Comparison of ENCODE assay signal across 14 mouse cellular contexts in genomic region chr4:46226972-46227535, GRCm38 (mm10). TPM values are rescaled to one million over a fixed set of nuclear protein-coding genes. Genes with fewer than 3 reads are reported as not detected.
DNase-seq lines count a peak whose midpoint lies in the region; ATAC-seq and TF ChIP-seq lines count a peak whose summit lies in the region.
"Had no signal": no experiment of that assay in that cellular context is flagged by ENCODE, and none has a peak within 500 bp of the region (broad histone marks: within the 10 kb centered on the region; RNA-seq: fewer than 3 reads in every experiment).

No protein-coding gene starts in this region.

- no peak overlapping the region for H3K4me3 ChIP-seq in heart, embryonic 14.5 days (ENCODE audit: control insufficient read depth in 1 of 2, insufficient read depth in 1 of 2, low read depth in 1 of 2, low read length in 2 of 2)
- H3K4me3 ChIP-seq in lung, embryonic 15.5 days, result no peak overlapping the region
- no peak overlapping the region for H3K4me3 ChIP-seq in midbrain, embryonic 12.5 days
- H3K4me3 ChIP-seq in forebrain, embryonic 15.5 days, result no peak overlapping the region
- H3K4me3 ChIP-seq: embryonic facial prominence, embryonic 15.5 days; liver, embryonic 12.5 days; neural tube, embryonic 15.5 days had no signal

- TF ChIP-seq CTCF in brain, embryonic 14.5 days (IDR thresholded peaks at IDR 0.05; ENCODE audit: borderline replicate concordance, extremely low read depth, insufficient read depth, insufficient read length), result no peak

- DNase-seq in heart, postnatal 14 days, result no peak
- DNase-seq in lung, postnatal 25 days (ENCODE audit: low spot score), result no peak
- DNase-seq in brain, embryonic 14.5 days (ENCODE audit: low read depth), result peak; percentile 18
- no peak for DNase-seq in thymus, adult 18-20 months
- DNase-seq: adrenal gland, adult 8-10 months; cerebellum, adult 18-20 months; kidney, adult 9 months had no signal

- 0 out of 4 replicates have a peak overlapping the region, but pooled peaks of 1 of the 2 experiments have one; percentile 20 for H3K27ac ChIP-seq in heart, embryonic 14.5 days (replicated peaks in 1 of 2; ENCODE audit: control insufficient read depth in 1 of 2, insufficient read depth in 1 of 2, low read depth in 2 of 2, low read length in 2 of 2)
- H3K27ac ChIP-seq in lung, embryonic 15.5 days, result no peak overlapping the region
- H3K27ac ChIP-seq in midbrain, embryonic 12.5 days (replicated peaks), result no peak overlapping the region
- no peak overlapping the region for H3K27ac ChIP-seq in forebrain, embryonic 15.5 days (replicated peaks)
- H3K27ac ChIP-seq: embryonic facial prominence, embryonic 15.5 days; liver, embryonic 12.5 days; neural tube, embryonic 15.5 days had no signal

- 36% methylated on average over 19 of the region's 19 CpGs for WGBS in heart, embryonic 14.5 days
- WGBS in lung, embryonic 15.5 days, result 39% methylated on average over 19 of the region's 19 CpGs
- 37% methylated on average over 19 of the region's 19 CpGs for WGBS in midbrain, embryonic 12.5 days
- 43% methylated on average over 19 of the region's 19 CpGs for WGBS in forebrain, embryonic 15.5 days

- TF ChIP-seq POLR2A in brain, embryonic 14.5 days (IDR thresholded peaks at IDR 0.05; ENCODE audit: borderline replicate concordance, extremely low read depth, insufficient read depth, insufficient read length, poor library complexity, severe bottlenecking), result no peak

- no peaks in the 10 kb centered on the region for H3K36me3 ChIP-seq in heart, embryonic 14.5 days (ENCODE audit: control insufficient read depth, insufficient read depth, low read length)
- no peaks in the 10 kb centered on the region for H3K36me3 ChIP-seq in lung, embryonic 15.5 days
- H3K36me3 ChIP-seq in midbrain, embryonic 12.5 days, result no peaks in the 10 kb centered on the region
- no peaks in the 10 kb centered on the region for H3K36me3 ChIP-seq in forebrain, embryonic 15.5 days
- H3K36me3 ChIP-seq: embryonic facial prominence, embryonic 15.5 days; liver, embryonic 12.5 days; neural tube, embryonic 15.5 days had no signal

- no peak for ATAC-seq in heart, embryonic 14.5 days (ENCODE audit: insufficient number of reproducible peaks, insufficient read depth, low FRiP score, low read depth)
- ATAC-seq in lung, embryonic 15.5 days (ENCODE audit: borderline replicate concordance, extremely low read depth, low FRiP score, low TSS enrichment), result no peak
- no peak for ATAC-seq in midbrain, embryonic 12.5 days (ENCODE audit: low FRiP score, low read depth)
- no peak for ATAC-seq in forebrain, embryonic 15.5 days (replicated peaks)
- ATAC-seq: liver, embryonic 12.5 days had no signal

- peak overlapping the region; percentile 45 for H3K4me2 ChIP-seq in heart, embryonic 14.5 days (ENCODE audit: low read length)
- H3K4me2 ChIP-seq in lung, embryonic 15.5 days, result peak overlapping the region; percentile 4
- peak overlapping the region; percentile 14; the same call in 1 of the 2 replicates for H3K4me2 ChIP-seq in midbrain, embryonic 12.5 days (replicated peaks)
- no peak overlapping the region for H3K4me2 ChIP-seq in forebrain, embryonic 15.5 days (replicated peaks)
- H3K4me2 ChIP-seq: embryonic facial prominence, embryonic 15.5 days; liver, embryonic 12.5 days; neural tube, embryonic 15.5 days had no signal

- intact Hi-C loops in heart, postnatal 14 days (cut with DNase I), result no loop called here

- no peaks in the 10 kb centered on the region for H3K27me3 ChIP-seq in heart, embryonic 14.5 days (ENCODE audit: control insufficient read depth, insufficient read depth, low read length)
- H3K27me3 ChIP-seq in lung, embryonic 15.5 days, result no peaks in the 10 kb centered on the region
- no peaks in the 10 kb centered on the region; the same call in 1 of the 2 replicates for H3K27me3 ChIP-seq in midbrain, embryonic 12.5 days
- no peaks in the 10 kb centered on the region for H3K27me3 ChIP-seq in forebrain, embryonic 15.5 days
- H3K27me3 ChIP-seq: embryonic facial prominence, embryonic 15.5 days; liver, embryonic 12.5 days; neural tube, embryonic 15.5 days had no signal

- H3K4me1 ChIP-seq in heart, embryonic 14.5 days (ENCODE audit: control insufficient read depth in 2 of 2, insufficient read depth in 2 of 2, low read length in 2 of 2), result peaks cover 0 to 8% of the 10 kb centered on the region in 2 experiments; a peak in 2 of 4 replicates
- 0 out of 2 replicates have a peak, but pooled peaks cover 8% of the 10 kb centered on the region for H3K4me1 ChIP-seq in lung, embryonic 15.5 days
- 0 out of 2 replicates have a peak, but pooled peaks cover 4% of the 10 kb centered on the region for H3K4me1 ChIP-seq in midbrain, embryonic 12.5 days
- H3K4me1 ChIP-seq in forebrain, embryonic 15.5 days, result no peaks in the 10 kb centered on the region
- H3K4me1 ChIP-seq: liver, embryonic 12.5 days; neural tube, embryonic 15.5 days had no signal

- H3K9me3 ChIP-seq in heart, embryonic 14.5 days (ENCODE audit: control insufficient read depth, low read length), result no peaks in the 10 kb centered on the region
- no peaks in the 10 kb centered on the region for H3K9me3 ChIP-seq in lung, embryonic 15.5 days
- H3K9me3 ChIP-seq in midbrain, embryonic 12.5 days, result no peaks in the 10 kb centered on the region
- no peaks in the 10 kb centered on the region for H3K9me3 ChIP-seq in forebrain, embryonic 15.5 days
- H3K9me3 ChIP-seq: embryonic facial prominence, embryonic 15.5 days; liver, embryonic 12.5 days; neural tube, embryonic 15.5 days had no signal

- no peak overlapping the region; the same call in 1 of the 2 replicates for H3K9ac ChIP-seq in heart, embryonic 14.5 days (ENCODE audit: low read length)
- no peak overlapping the region for H3K9ac ChIP-seq in lung, embryonic 15.5 days
- H3K9ac ChIP-seq in midbrain, embryonic 12.5 days (replicated peaks), result no peak overlapping the region
- H3K9ac ChIP-seq in forebrain, embryonic 15.5 days (replicated peaks), result no peak overlapping the region
- H3K9ac ChIP-seq: embryonic facial prominence, embryonic 15.5 days; liver, embryonic 12.5 days; neural tube, embryonic 15.5 days had no signal

RNA-seq across cellular contexts. Expression of gene Xpa, which starts 30.9 kb away (rescaled TPM):
- polyA plus RNA-seq in heart, embryonic 14.5 days (2014; fragmentation: Nextera tagmentation; extraction: Ambion mirVana), result 16.6 and 17.7 TPM in 2 replicates
- total RNA-seq in heart, postnatal 14 days (2021), result 1 to 10 TPM; 6.5 to 9.2 TPM
- polyA plus RNA-seq in lung, embryonic 15.5 days (2015; fragmentation: Nextera tagmentation; extraction: Ambion mirVana), result 16.7 and 19.7 TPM in 2 replicates
- 35.3 and 40.2 TPM in 2 replicates for polyA plus RNA-seq in brain, embryonic 14.5 days (2012; rRNA removed)
- polyA plus RNA-seq in midbrain, embryonic 12.5 days (2016; fragmentation: Nextera tagmentation; extraction: Ambion mirVana), result 30.6 and 31.4 TPM in 2 replicates
- polyA plus RNA-seq in forebrain, embryonic 15.5 days (2015; fragmentation: Nextera tagmentation; extraction: Ambion mirVana), result 32.5 and 33.5 TPM in 2 replicates
